Mouse (Mus musculus): ENCODE measurements around the gene Iqce. TPM values are rescaled to one million over a fixed set of nuclear protein-coding genes. Genes with fewer than 3 reads are reported as not detected.

The Iqce gene
- total and polyA plus RNA-seq, 2 experiments: 2.3 to 5.5 TPM

GRCm38 (mm10) chr5:140634798-140635722, 67.1 kb downstream of the Iqce start:
- no peak for DNase-seq (ENCODE audit: extremely low read depth, low read depth, low spot score)
- no peaks in the 10 kb centered on the region for H3K27me3 ChIP-seq (ENCODE audit: control insufficient read depth, insufficient read depth, low read length)
- H3K36me3 ChIP-seq (ENCODE audit: control insufficient read depth, insufficient read depth, low read length): no peaks in the 10 kb centered on the region
- no peak overlapping the region for H3K27ac ChIP-seq (replicated peaks; ENCODE audit: insufficient read depth, low read depth, low read length)
- no peaks in the 10 kb centered on the region for H3K79me2 ChIP-seq (ENCODE audit: control insufficient read depth, insufficient read depth, low read length)
- WGBS: 98% methylated on average over 26 of the region's 26 CpGs
- no peaks in the 10 kb centered on the region; the same call in 1 of the 2 replicates for H3K4me1 ChIP-seq (ENCODE audit: control insufficient read depth, insufficient read depth, low read length)
- H3K4me3 ChIP-seq (ENCODE audit: insufficient read depth, low read depth, low read length): no peak overlapping the region
- TF ChIP-seq POLR2A (IDR thresholded peaks at IDR 0.05; ENCODE audit: extremely low read depth, insufficient read depth, low read length): no peak
- no peak for TF ChIP-seq CTCF (IDR thresholded peaks at IDR 0.05; ENCODE audit: low read depth, low read length)
- no peak overlapping the region for H3K9ac ChIP-seq (ENCODE audit: low read depth, low read length)

- DNase-seq (ENCODE audit: extremely low read depth, low read depth, low spot score): no peak
- Histone ChIP-seq H3K4me1 (ENCODE audit: control insufficient read depth, insufficient read depth, low read length) (no peaks in the 10 kb centered on the region; the same call in 1 of the 2 replicates), H3K79me2 (ENCODE audit: control insufficient read depth, insufficient read depth, low read length) (no peaks in the 10 kb centered on the region), H3K27ac (replicated peaks; ENCODE audit: insufficient read depth, low read depth, low read length) (no peak overlapping the region), H3K27me3 (ENCODE audit: control insufficient read depth, insufficient read depth, low read length) (no peaks in the 10 kb centered on the region), H3K36me3 (ENCODE audit: control insufficient read depth, insufficient read depth, low read length) (no peaks in the 10 kb centered on the region), H3K9ac (ENCODE audit: low read depth, low read length) (no peak overlapping the region), H3K4me3 (ENCODE audit: insufficient read depth, low read depth, low read length) (no peak overlapping the region)
- TF ChIP-seq CTCF (IDR thresholded peaks at IDR 0.05; ENCODE audit: low read depth, low read length) (no peak), POLR2A (IDR thresholded peaks at IDR 0.05; ENCODE audit: extremely low read depth, insufficient read depth, low read length) (no peak)
- 78% methylated on average over 7 of the region's 7 CpGs for WGBS
Measured at GRCm38 (mm10) chr5:140633432-140633831, 68.7 kb downstream of the Iqce start.

GRCm38 (mm10) chr5:140628995-140629394, 73.2 kb downstream of the Iqce start:
- WGBS: 91% methylated on average over 9 of the region's 9 CpGs

GRCm38 (mm10) chr5:140627580-140627979, 74.6 kb downstream of the Iqce start:
- H3K27me3 ChIP-seq (ENCODE audit: control insufficient read depth, insufficient read depth, low read length): no peaks in the 10 kb centered on the region
- no peak overlapping the region for H3K4me3 ChIP-seq (ENCODE audit: insufficient read depth, low read depth, low read length)
- no peak overlapping the region for H3K9ac ChIP-seq (ENCODE audit: low read depth, low read length)
- H3K79me2 ChIP-seq (ENCODE audit: control insufficient read depth, insufficient read depth, low read length): no peaks in the 10 kb centered on the region
- WGBS: 96% methylated on average over 5 of the region's 5 CpGs
- no peak for TF ChIP-seq POLR2A (IDR thresholded peaks at IDR 0.05; ENCODE audit: extremely low read depth, insufficient read depth, low read length)
- peak; percentile 18; the same call in 1 of the 2 replicates for TF ChIP-seq CTCF (IDR thresholded peaks at IDR 0.05; ENCODE audit: low read depth, low read length)
- no peak overlapping the region for H3K27ac ChIP-seq (replicated peaks; ENCODE audit: insufficient read depth, low read depth, low read length)
- no peak for DNase-seq (ENCODE audit: extremely low read depth, low read depth, low spot score)
- no peaks in the 10 kb centered on the region for H3K36me3 ChIP-seq (ENCODE audit: control insufficient read depth, insufficient read depth, low read length)
- H3K4me1 ChIP-seq (ENCODE audit: control insufficient read depth, insufficient read depth, low read length): no peaks in the 10 kb centered on the region

More at GRCm38 (mm10) chr5:140628995-140629394, 73.2 kb downstream of the Iqce start:
- H3K27me3 ChIP-seq (ENCODE audit: control insufficient read depth, insufficient read depth, low read length): no peaks in the 10 kb centered on the region
- H3K4me3 ChIP-seq (ENCODE audit: insufficient read depth, low read depth, low read length): no peak overlapping the region
- no peak overlapping the region for H3K27ac ChIP-seq (replicated peaks; ENCODE audit: insufficient read depth, low read depth, low read length)
- H3K36me3 ChIP-seq (ENCODE audit: control insufficient read depth, insufficient read depth, low read length): no peaks in the 10 kb centered on the region
- H3K4me1 ChIP-seq (ENCODE audit: control insufficient read depth, insufficient read depth, low read length): no peaks in the 10 kb centered on the region
- no peak overlapping the region for H3K9ac ChIP-seq (ENCODE audit: low read depth, low read length)
- no peak for DNase-seq (ENCODE audit: extremely low read depth, low read depth, low spot score)
- H3K79me2 ChIP-seq (ENCODE audit: control insufficient read depth, insufficient read depth, low read length): no peaks in the 10 kb centered on the region
- TF ChIP-seq CTCF (IDR thresholded peaks at IDR 0.05; ENCODE audit: low read depth, low read length) (peak; percentile 66), POLR2A (IDR thresholded peaks at IDR 0.05; ENCODE audit: extremely low read depth, insufficient read depth, low read length) (no peak)

GRCm38 (mm10) chr5:140624961-140625360, 77.2 kb downstream of the Iqce start:
- TF ChIP-seq POLR2A (IDR thresholded peaks at IDR 0.05; ENCODE audit: extremely low read depth, insufficient read depth, low read length): no peak
- TF ChIP-seq CTCF (IDR thresholded peaks at IDR 0.05; ENCODE audit: low read depth, low read length): no peak
- H3K4me3 ChIP-seq (ENCODE audit: insufficient read depth, low read depth, low read length): no peak overlapping the region
- 96% methylated on average over 13 of the region's 13 CpGs for WGBS
- H3K27ac ChIP-seq (replicated peaks; ENCODE audit: insufficient read depth, low read depth, low read length): no peak overlapping the region
- H3K9ac ChIP-seq (ENCODE audit: low read depth, low read length): no peak overlapping the region
- H3K79me2 ChIP-seq (ENCODE audit: control insufficient read depth, insufficient read depth, low read length): no peaks in the 10 kb centered on the region
- H3K4me1 ChIP-seq (ENCODE audit: control insufficient read depth, insufficient read depth, low read length): no peaks in the 10 kb centered on the region
- no peak for DNase-seq (ENCODE audit: extremely low read depth, low read depth, low spot score)
- H3K36me3 ChIP-seq (ENCODE audit: control insufficient read depth, insufficient read depth, low read length): no peaks in the 10 kb centered on the region
- no peaks in the 10 kb centered on the region for H3K27me3 ChIP-seq (ENCODE audit: control insufficient read depth, insufficient read depth, low read length)

- no peaks in the 10 kb centered on the region for H3K36me3 ChIP-seq (ENCODE audit: control insufficient read depth, insufficient read depth, low read length)
- H3K9ac ChIP-seq (ENCODE audit: low read depth, low read length): no peak overlapping the region
- H3K27ac ChIP-seq (replicated peaks; ENCODE audit: insufficient read depth, low read depth, low read length): no peak overlapping the region
- H3K4me1 ChIP-seq (ENCODE audit: control insufficient read depth, insufficient read depth, low read length): no peaks in the 10 kb centered on the region
- no peak for DNase-seq (ENCODE audit: extremely low read depth, low read depth, low spot score)
- 82% methylated on average over 5 of the region's 5 CpGs for WGBS
- TF ChIP-seq POLR2A (IDR thresholded peaks at IDR 0.05; ENCODE audit: extremely low read depth, insufficient read depth, low read length): no peak
- TF ChIP-seq CTCF (IDR thresholded peaks at IDR 0.05; ENCODE audit: low read depth, low read length): no peak
- no peaks in the 10 kb centered on the region for H3K79me2 ChIP-seq (ENCODE audit: control insufficient read depth, insufficient read depth, low read length)
- H3K27me3 ChIP-seq (ENCODE audit: control insufficient read depth, insufficient read depth, low read length): no peaks in the 10 kb centered on the region
- no peak overlapping the region for H3K4me3 ChIP-seq (ENCODE audit: insufficient read depth, low read depth, low read length)
Measured at GRCm38 (mm10) chr5:140624238-140624637, 77.9 kb downstream of the Iqce start.
